ENCODE assay signal across 8 mouse cellular contexts in genomic region chr10:116330961-116331510, GRCm38 (mm10). TPM values are rescaled to one million over a fixed set of nuclear protein-coding genes. Genes with fewer than 3 reads are reported as not detected.
A peak's percentile ranks its signal among the peaks of the same experiment; 100 is the strongest.
DNase-seq lines count a peak whose midpoint lies in the region; ATAC-seq and TF ChIP-seq lines count a peak whose summit lies in the region.

No protein-coding gene starts in this region.

- in situ Hi-C loops in CH12.LX (cut with MboI; ENCODE audit: low pct_ligation_motif_present, low pct_unique_long_range_greater_than_20kb, low sequenced_read_pairs), result loop anchor here (25.0 kb wide), 4 partner anchors 131 to 706 kb away; partner anchors contain the start of genes Kcnmb4 and Lrrc10

- no peak for DNase-seq in CH12.LX (ENCODE audit: extremely low read depth)
- no peak for DNase-seq in liver, embryonic 13.5 days
- no peak for DNase-seq in spleen, adult 18-20 months
- DNase-seq in spleen, adult 12 weeks (ENCODE audit: low spot score), result no peak

- H3K27me3 ChIP-seq in CH12.LX (replicated peaks), result no peaks in the 10 kb centered on the region
- no peaks in the 10 kb centered on the region for H3K27me3 ChIP-seq in ES-Bruce4 (ENCODE audit: control insufficient read depth, insufficient read depth, low read length, poor library complexity, severe bottlenecking)
- 0 out of 2 replicates have a peak, but pooled peaks cover 6% of the 10 kb centered on the region for H3K27me3 ChIP-seq in forebrain, embryonic 12.5 days
- no peaks in the 10 kb centered on the region for H3K27me3 ChIP-seq in liver, embryonic 13.5 days

- WGBS in forebrain, embryonic 12.5 days, result 20% methylated on average over 23 of the region's 23 CpGs
- 59% methylated on average over 23 of the region's 23 CpGs for WGBS in liver, embryonic 13.5 days (ENCODE audit: insufficient replicate concordance)

- peak overlapping the region; percentile 44 for H3K4me2 ChIP-seq in CH12.LX (ENCODE audit: insufficient read depth, low read depth, poor library complexity, severe bottlenecking)
- peak overlapping the region; percentile 42 for H3K4me2 ChIP-seq in forebrain, embryonic 12.5 days
- H3K4me2 ChIP-seq in liver, embryonic 13.5 days, result peak overlapping the region; percentile 41

- no peak overlapping the region for H3K4me3 ChIP-seq in CH12.LX (replicated peaks in 1 of 3; ENCODE audit: low read depth in 2 of 3, low read length in 2 of 3, poor library complexity in 1 of 3)
- 0 out of 2 replicates have a peak overlapping the region, but pooled peaks have one; percentile 0 for H3K4me3 ChIP-seq in ES-Bruce4 (ENCODE audit: low read depth, low read length)
- peak overlapping the region; percentile 14; the same call in 1 of the 2 replicates for H3K4me3 ChIP-seq in forebrain, embryonic 12.5 days (replicated peaks)
- H3K4me3 ChIP-seq in liver, embryonic 13.5 days (replicated peaks), result no peak overlapping the region

- no peak for ATAC-seq in forebrain, embryonic 12.5 days (ENCODE audit: low FRiP score)
- no peak for ATAC-seq in liver, embryonic 13.5 days (ENCODE audit: low read depth)
- no peak for ATAC-seq in megakaryocyte progenitor cell, adult 5-6 weeks (replicated peaks; ENCODE audit: poor library complexity)
- ATAC-seq in inflammation-experienced regulatory T-cells, adult 6 months, result no peak

- no peak for TF ChIP-seq EP300 in CH12.LX (IDR thresholded peaks at IDR 0.05; ENCODE audit: low read length)
- TF ChIP-seq EP300 in ES-Bruce4 (IDR thresholded peaks at IDR 0.05; ENCODE audit: insufficient read depth, low read depth, low read length), result no peak

- H3K4me1 ChIP-seq in CH12.LX (ENCODE audit: control insufficient read depth in 1 of 2, insufficient read depth in 2 of 2), result no peaks in the 10 kb centered on the region
- no peaks in the 10 kb centered on the region for H3K4me1 ChIP-seq in ES-Bruce4 (ENCODE audit: control insufficient read depth, insufficient read depth, low read length)
- peaks cover 7% of the 10 kb centered on the region for H3K4me1 ChIP-seq in forebrain, embryonic 12.5 days
- H3K4me1 ChIP-seq in liver, embryonic 13.5 days (replicated peaks), result no peaks in the 10 kb centered on the region

- no peak overlapping the region for H3K9ac ChIP-seq in CH12.LX (ENCODE audit: insufficient read depth, low read depth)
- H3K9ac ChIP-seq in ES-Bruce4 (ENCODE audit: low read depth, poor library complexity, severe bottlenecking), result no peak overlapping the region
- no peak overlapping the region for H3K9ac ChIP-seq in forebrain, embryonic 12.5 days
- no peak overlapping the region for H3K9ac ChIP-seq in liver, embryonic 13.5 days

- TF ChIP-seq POLR2A in CH12.LX (IDR thresholded peaks at IDR 0.05; ENCODE audit: low read depth, low read length) (no peak), ES-Bruce4 (IDR thresholded peaks at IDR 0.05; ENCODE audit: insufficient read depth, low read length) (no peak)

- TF ChIP-seq CTCF in CH12.LX (conservative IDR thresholded peaks at IDR 0.05 in 1 of 2, IDR thresholded peaks at IDR 0.05 in 1 of 2; ENCODE audit: low read depth in 2 of 2, low read length in 2 of 2) (no peak), ES-Bruce4 (IDR thresholded peaks at IDR 0.05; ENCODE audit: low read depth, low read length) (no peak)

- H3K79me2 ChIP-seq in CH12.LX (replicated peaks; ENCODE audit: control insufficient read depth, extremely low read depth, insufficient read depth, poor library complexity, severe bottlenecking), result no peaks in the 10 kb centered on the region

- no peaks in the 10 kb centered on the region for H3K36me3 ChIP-seq in CH12.LX (replicated peaks in 1 of 2; ENCODE audit: control insufficient read depth in 1 of 2, insufficient read depth in 1 of 2, low read length in 1 of 2)
- no peaks in the 10 kb centered on the region for H3K36me3 ChIP-seq in ES-Bruce4 (ENCODE audit: control insufficient read depth, insufficient read depth, low read length, poor library complexity, severe bottlenecking)
- H3K36me3 ChIP-seq in forebrain, embryonic 12.5 days (replicated peaks), result no peaks in the 10 kb centered on the region
- H3K36me3 ChIP-seq in liver, embryonic 13.5 days, result no peaks in the 10 kb centered on the region

- dilution Hi-C loops in CH12.LX (cut with MboI; ENCODE audit: extremely low pct_ligation_motif_present, extremely low pct_unique_long_range_greater_than_20kb, low sequenced_read_pairs), result no loop called here

- H3K27ac ChIP-seq in CH12.LX (ENCODE audit: insufficient read depth, low read depth) (no peak overlapping the region), ES-Bruce4 (ENCODE audit: insufficient read depth, low read length) (no peak overlapping the region)
- no peak overlapping the region for H3K27ac ChIP-seq in forebrain, embryonic 12.5 days
- no peak overlapping the region for H3K27ac ChIP-seq in liver, embryonic 13.5 days

- H3K9me3 ChIP-seq in CH12.LX (replicated peaks; ENCODE audit: low read length) (no peaks in the 10 kb centered on the region), ES-Bruce4 (replicated peaks; ENCODE audit: control insufficient read depth, insufficient read depth, low read length, poor library complexity, severe bottlenecking) (no peaks in the 10 kb centered on the region)
- H3K9me3 ChIP-seq in forebrain, embryonic 12.5 days, result no peaks in the 10 kb centered on the region
- no peaks in the 10 kb centered on the region for H3K9me3 ChIP-seq in liver, embryonic 13.5 days (replicated peaks)

- TF ChIP-seq RAD21 in CH12.LX (IDR thresholded peaks at IDR 0.05; ENCODE audit: low read depth, low read length), result no peak

TF ChIP-seq in CH12.LX, 34 proteins besides CTCF, POLR2A, EP300 and RAD21:
- no peak for TF ChIP-seq SIN3A (IDR thresholded peaks at IDR 0.05; ENCODE audit: low read length)

RNA-seq across cellular contexts. Expression of gene Ptprb, which starts 55.7 kb away (rescaled TPM):
- not detected in 2 replicates for total RNA-seq in CH12.LX (2012; rRNA removed)
- not detected in 2 replicates for total RNA-seq in CH12.LX (2014; rRNA removed)
- not detected in 2 replicates for polyA plus RNA-seq in CH12.LX (2012; ENCODE audit: insufficient read length, low read depth)
- 0.30 and 0.37 TPM in 2 replicates for polyA plus RNA-seq in ES-Bruce4 (2011; ENCODE audit: insufficient read depth, insufficient read length, low read depth, missing spikeins)
- polyA plus RNA-seq in forebrain, embryonic 12.5 days (2016; fragmentation: Nextera tagmentation; extraction: Ambion mirVana), result 2.8 and 2.9 TPM in 2 replicates
- polyA plus RNA-seq in liver, embryonic 13.5 days (2015; fragmentation: Nextera tagmentation; extraction: Ambion mirVana), result 1.2 TPM in 2 replicates
- 0.02 TPM in 1 of 2 replicates, not detected in the other for total RNA-seq in megakaryocyte progenitor cell, adult 5-6 weeks (2015)
- not detected in 2 replicates for total RNA-seq in megakaryocyte progenitor cell, adult 5-6 weeks (2017)
- under 1 TPM in 1 of 3 experiments, not detected in 2; 0.13 TPM for polyA plus RNA-seq in inflammation-experienced regulatory T-cells, adult 6 months (2017; shearing (Covaris generic))

Comparison
In these comparisons a context has a peak if more than half of its experiments do, and no peak if none do; other contexts are left out.
1. H3K4me3 ChIP-seq: peak in ES-Bruce4 (single experiment) and forebrain, embryonic 12.5 days (single experiment); none in CH12.LX (0 of 3) and liver, embryonic 13.5 days (single experiment).
2. Peak in every context shown above with its lines, with median percentiles within 50 percentile points of each other: H3K4me2 ChIP-seq.